Mouse (Mus musculus) forebrain, embryonic 11.5 days (tissue): ENCODE data around the gene Pctp. TPM values are rescaled to one million over a fixed set of nuclear protein-coding genes. Genes with fewer than 3 reads are reported as not detected.
A peak's percentile ranks its signal among the peaks of the same experiment; 100 is the strongest.

Experiments used
- ATAC-seq: fragments of 200-750 bp; cut with Nextera tagmentation; replicated peaks from 2 replicates; pipeline ENCODE4 v1.8.0; 2017; ENCODE audit warnings: moderate TSS enrichment; ENCODE audit not compliant: low FRiP score
- DNase-seq: peaks from one replicate; pipeline ENCODE4 v3.0.0-alpha.2; 2017; ENCODE audit warnings: low spot score
- H3K27ac ChIP-seq: fragments of 300-500 bp; sonication (generic); 2 replicates; pipeline ENCODE4 v1.5.1; 2014; ENCODE audit warnings: low read depth, low read length
- H3K27me3 ChIP-seq: fragments of 300-500 bp; sonication (generic); 2 replicates; pipeline ENCODE4 v1.6.1; 2014; ENCODE audit warnings: mild to moderate bottlenecking, low read length, mixed read lengths; ENCODE audit not compliant: control insufficient read depth, insufficient read depth
- H3K36me3 ChIP-seq: fragments of 300-500 bp; sonication (generic); 2 replicates; pipeline ENCODE4 v1.6.1; 2014; ENCODE audit warnings: mild to moderate bottlenecking, low read length, moderate library complexity, mixed read lengths; ENCODE audit not compliant: control insufficient read depth, insufficient read depth
- H3K4me1 ChIP-seq: fragments of 300-500 bp; sonication (generic); replicated peaks from 2 replicates; pipeline ENCODE4 v1.6.1; 2014; ENCODE audit warnings: low read length, mixed read lengths; ENCODE audit not compliant: control insufficient read depth, insufficient read depth
- H3K4me2 ChIP-seq: fragments of 300-500 bp; sonication (generic); 2 replicates; pipeline ENCODE4 v1.6.1; 2014; ENCODE audit warnings: low read depth, mild to moderate bottlenecking, low read length, moderate library complexity, mixed read lengths; ENCODE audit not compliant: severe bottlenecking
- H3K4me3 ChIP-seq: fragments of 300-500 bp; sonication (generic); 2 replicates; pipeline ENCODE4 v1.5.1; 2014; ENCODE audit warnings: low read depth, low read length
- H3K9ac ChIP-seq: fragments of 300-500 bp; sonication (generic); 2 replicates; pipeline ENCODE4 v1.6.1; 2014; ENCODE audit warnings: low read length
- H3K9me3 ChIP-seq: fragments of 300-500 bp; sonication (generic); 2 replicates; pipeline ENCODE4 v1.6.1; 2016; ENCODE audit warnings: low read length, mixed read lengths; ENCODE audit not compliant: control insufficient read depth
- WGBS: fragments of 180-500 bp; shearing (Covaris S2); extraction: QIAGEN DNeasy Blood & Tissue Kit; methylation state at CpG from one replicate; pipeline ENCODE4 v1.1.7; 2014; 5-methylcytosine and 5-hydroxymethylcytosine counted together
- polyA plus RNA-seq: library from polyadenylated mRNA; unstranded; fragments of >200 nt; fragmentation: Nextera tagmentation; extraction: Ambion mirVana; gene quantifications from 2 replicates; pipeline ENCODE4 v1.2.1, GENCODE M21; 2014

The Pctp gene
- polyA plus RNA-seq, 1 experiment from 2014 or later, result 10.2 TPM

- Histone ChIP-seq H3K4me3 (no peak overlapping the region), H3K9ac (no peak overlapping the region), H3K4me1 (0 out of 2 replicates have a peak, but pooled peaks cover 2% of the 10 kb centered on the region), H3K36me3 (no peaks in the 10 kb centered on the region), H3K4me2 (no peak overlapping the region), H3K27me3 (no peaks in the 10 kb centered on the region), H3K27ac (no peak overlapping the region), H3K9me3 (no peaks in the 10 kb centered on the region)
- WGBS, result 24% methylated on average over 8 of the region's 8 CpGs
- DNase-seq (peak; percentile 83), ATAC-seq (peak; percentile 66)
Measured at GRCm38 (mm10) chr11:89988936-89989589, 13.6 kb downstream of the Pctp start.

GRCm38 (mm10) chr11:89986516-89986915, 16.2 kb downstream of the Pctp start:
- no peak overlapping the region for H3K4me3 ChIP-seq
- H3K4me1 ChIP-seq, result 0 out of 2 replicates have a peak, but pooled peaks cover 2% of the 10 kb centered on the region
- H3K36me3 ChIP-seq, result no peaks in the 10 kb centered on the region
- no peak overlapping the region for H3K4me2 ChIP-seq
- no peaks in the 10 kb centered on the region for H3K9me3 ChIP-seq
- 86% methylated on average over 8 of the region's 8 CpGs for WGBS
- no peak for DNase-seq
- H3K27ac ChIP-seq, result no peak overlapping the region
- H3K27me3 ChIP-seq, result no peaks in the 10 kb centered on the region
- no peak overlapping the region for H3K9ac ChIP-seq
- ATAC-seq, result no peak

- ATAC-seq (no peak), DNase-seq (no peak)
- 0 out of 2 replicates have a peak, but pooled peaks cover 2% of the 10 kb centered on the region for H3K4me1 ChIP-seq
- no peaks in the 10 kb centered on the region for H3K9me3 ChIP-seq
- H3K4me2 ChIP-seq, result no peak overlapping the region
- no peaks in the 10 kb centered on the region for H3K36me3 ChIP-seq
- H3K9ac ChIP-seq, result no peak overlapping the region
- 34% methylated on average over 10 of the region's 10 CpGs for WGBS
- no peak overlapping the region for H3K4me3 ChIP-seq
- H3K27ac ChIP-seq, result no peak overlapping the region
- no peaks in the 10 kb centered on the region for H3K27me3 ChIP-seq
Measured at GRCm38 (mm10) chr11:89985200-89986187, 17.2 kb downstream of the Pctp start.

- H3K9me3 ChIP-seq, result no peaks in the 10 kb centered on the region
- no peak for ATAC-seq
- H3K27ac ChIP-seq, result no peak overlapping the region
- H3K4me2 ChIP-seq, result no peak overlapping the region
- H3K27me3 ChIP-seq, result no peaks in the 10 kb centered on the region
- H3K36me3 ChIP-seq, result no peaks in the 10 kb centered on the region
- 92% methylated on average over 5 of the region's 5 CpGs for WGBS
- no peak overlapping the region for H3K9ac ChIP-seq
- H3K4me1 ChIP-seq, result 0 out of 2 replicates have a peak, but pooled peaks cover 2% of the 10 kb centered on the region
- no peak for DNase-seq
- no peak overlapping the region for H3K4me3 ChIP-seq
Measured at GRCm38 (mm10) chr11:89984436-89984835, 18.3 kb downstream of the Pctp start.

DNA sequence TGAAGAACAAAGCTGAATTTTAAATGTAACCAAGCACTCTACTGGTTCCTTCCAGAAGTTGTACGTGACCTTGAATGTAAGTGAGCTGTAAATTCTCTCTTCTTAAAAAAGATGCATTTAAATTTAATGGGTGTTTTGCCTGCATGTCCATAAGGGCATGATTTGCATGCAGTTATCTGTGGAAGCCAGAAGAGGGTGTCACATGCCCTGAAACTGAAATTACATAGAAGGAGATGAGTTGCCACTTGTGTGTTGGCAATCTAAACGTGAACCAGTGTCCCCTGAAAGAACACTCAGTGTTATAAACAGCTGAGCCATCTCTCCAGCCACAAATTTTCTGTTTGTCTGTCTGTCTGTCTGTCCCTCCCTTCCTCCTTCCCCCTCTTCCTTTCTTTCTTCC, 19.8 kb downstream of the Pctp start:
- DNase-seq (no peak), ATAC-seq (no peak)
- 77% methylated on average over 2 of the region's 2 CpGs for WGBS
- Histone ChIP-seq H3K27me3 (no peaks in the 10 kb centered on the region), H3K4me2 (no peak overlapping the region), H3K4me1 (peaks cover 8% of the 10 kb centered on the region; the same call in 1 of the 2 replicates), H3K27ac (no peak overlapping the region), H3K9ac (no peak overlapping the region), H3K4me3 (no peak overlapping the region), H3K36me3 (no peaks in the 10 kb centered on the region), H3K9me3 (no peaks in the 10 kb centered on the region)

- H3K4me2 ChIP-seq, result no peak overlapping the region
- WGBS, result 99% methylated on average over 2 of the region's 2 CpGs
- DNase-seq (no peak), ATAC-seq (no peak)
- H3K27me3 ChIP-seq, result no peaks in the 10 kb centered on the region
- H3K9ac ChIP-seq, result no peak overlapping the region
- no peak overlapping the region for H3K27ac ChIP-seq
- no peaks in the 10 kb centered on the region for H3K36me3 ChIP-seq
- H3K9me3 ChIP-seq, result no peaks in the 10 kb centered on the region
- peaks cover 9% of the 10 kb centered on the region; the same call in 1 of the 2 replicates for H3K4me1 ChIP-seq
- H3K4me3 ChIP-seq, result no peak overlapping the region
Measured at GRCm38 (mm10) chr11:89980106-89980505, 22.6 kb downstream of the Pctp start.

DNA sequence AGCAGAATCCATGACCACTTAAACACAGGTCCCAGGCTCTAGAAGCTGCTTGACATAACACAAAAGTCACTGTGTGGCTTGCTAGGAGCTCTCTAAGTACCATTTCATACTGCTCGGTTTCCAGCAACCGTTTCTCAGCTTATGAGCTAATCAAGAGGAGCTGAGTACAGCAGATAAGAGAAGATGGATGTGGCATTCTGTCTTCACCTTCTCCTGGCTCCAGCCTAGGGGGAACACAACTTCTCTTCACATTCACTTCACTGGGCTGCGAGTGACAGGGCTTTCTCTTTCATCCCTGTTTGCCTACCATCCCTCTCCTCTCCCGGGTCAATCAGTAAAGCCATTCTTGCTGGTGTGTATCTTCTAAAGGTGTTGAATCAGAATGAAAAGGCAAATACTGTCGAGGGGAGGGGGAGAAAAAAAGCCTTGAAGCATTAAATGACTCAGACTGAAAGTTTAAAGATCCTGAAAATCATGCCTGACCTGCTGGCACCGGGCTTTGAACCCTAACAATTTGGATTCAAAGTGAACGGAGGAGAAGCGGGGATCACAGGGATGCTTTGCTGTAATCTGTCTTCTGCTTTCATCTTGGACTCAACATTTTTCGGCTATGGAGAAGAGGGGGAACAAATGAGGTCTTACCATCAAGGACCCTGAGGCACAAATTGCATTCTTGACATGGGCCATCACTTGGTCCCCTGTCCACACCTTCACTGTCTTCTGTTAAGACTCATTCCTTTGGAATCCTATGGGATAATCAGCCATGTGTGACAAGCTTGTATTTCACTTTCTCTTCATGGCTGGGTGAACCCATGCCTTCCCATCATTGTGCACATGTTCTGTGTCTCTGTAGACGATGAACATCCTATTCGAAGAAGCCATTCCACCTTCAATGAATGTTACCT, 23.5 kb downstream of the Pctp start:
- Histone ChIP-seq H3K27ac (no peak overlapping the region), H3K9ac (no peak overlapping the region), H3K9me3 (no peaks in the 10 kb centered on the region), H3K4me2 (no peak overlapping the region), H3K36me3 (no peaks in the 10 kb centered on the region), H3K27me3 (no peaks in the 10 kb centered on the region), H3K4me1 (peaks cover 9% of the 10 kb centered on the region; the same call in 1 of the 2 replicates), H3K4me3 (no peak overlapping the region)
- no peak for ATAC-seq
- no peak for DNase-seq
- 72% methylated on average over 11 of the region's 11 CpGs for WGBS

DNA sequence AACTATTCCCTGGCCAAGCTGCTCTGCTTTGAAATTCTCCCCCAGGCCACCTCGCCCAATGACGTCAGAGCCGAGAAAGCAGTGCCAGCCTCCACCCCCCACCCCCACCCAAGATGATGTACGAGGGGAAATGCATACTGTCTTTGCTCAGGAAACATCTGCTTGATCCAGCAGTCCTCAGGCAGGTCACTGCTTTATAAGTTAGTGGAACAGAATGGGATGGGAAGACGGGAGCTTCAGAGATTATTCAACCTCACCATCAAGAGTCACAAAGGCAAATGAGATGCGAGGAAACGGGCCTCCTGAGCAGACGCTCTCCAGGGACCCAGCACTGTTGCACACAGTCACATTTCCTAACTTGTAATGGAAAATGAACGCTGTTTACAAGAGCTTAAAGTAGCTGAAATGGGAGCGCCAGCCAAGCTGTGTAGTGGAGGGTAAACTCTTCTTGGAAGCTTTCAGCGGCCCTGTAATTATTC, 24.3 kb downstream of the Pctp start:
- H3K4me3 ChIP-seq, result no peak overlapping the region
- H3K4me2 ChIP-seq, result no peak overlapping the region
- ATAC-seq, result no peak

More for the DNA sequence above, 24.3 kb downstream of the Pctp start:
- DNase-seq, result no peak
- WGBS, result 36% methylated on average over 11 of the region's 11 CpGs
- H3K27ac ChIP-seq, result no peak overlapping the region
- H3K9me3 ChIP-seq, result no peaks in the 10 kb centered on the region
- peaks cover 9% of the 10 kb centered on the region; the same call in 1 of the 2 replicates for H3K4me1 ChIP-seq
- H3K27me3 ChIP-seq, result no peaks in the 10 kb centered on the region
- H3K9ac ChIP-seq, result no peak overlapping the region
- H3K36me3 ChIP-seq, result no peaks in the 10 kb centered on the region
